Mouse (Mus musculus): ENCODE data around the gene Ovol1.

GRCm38 (mm10) chr19:5544031-5544430 is 16.4 kb downstream of the Ovol1 start:
- TF ChIP-seq CTCF (IDR thresholded peaks at IDR 0.05; ENCODE audit: low read depth, low read length) (no peak), POLR2AphosphoS5 (IDR thresholded peaks at IDR 0.05; ENCODE audit: insufficient replicate concordance, low read depth, low read length) (no peak)
